Mouse (Mus musculus) splenic B cell, adult 2 months (primary cell): ENCODE data around the gene Cacul1.
A peak's percentile ranks its signal among the peaks of the same experiment; 100 is the strongest.
"Not testable (repeated sequence)": the region's sequence is repeated elsewhere in the genome, so short reads cannot be mapped to it uniquely, and the experiment has no call there.

Experiments
- DNase-seq: peaks from one replicate; pipeline ENCODE4 v3.0.0-alpha.2; 2011; ENCODE audit warnings: low read depth, low spot score
- H3K27me3 ChIP-seq: 2 replicates; pipeline ENCODE4 v1.6.1; 2012; ENCODE audit warnings: mild to moderate bottlenecking, low read length, moderate library complexity, mixed read lengths; ENCODE audit not compliant: control insufficient read depth, poor library complexity, insufficient read depth, severe bottlenecking
- H3K36me3 ChIP-seq: 2 replicates; pipeline ENCODE4 v1.6.1; 2012; ENCODE audit warnings: mild to moderate bottlenecking, low read length, moderate library complexity, mixed read lengths; ENCODE audit not compliant: control insufficient read depth, poor library complexity, insufficient read depth, severe bottlenecking

The Cacul1 gene

GRCm38 (mm10) chr19:60580582-60581339 lies at the start of gene Cacul1:
TSS of gene Cacul1 (minus strand) at chr19:60581025.
- Histone ChIP-seq H3K36me3 (no peaks in the 10 kb centered on the region), H3K27me3 (no peaks in the 10 kb centered on the region)
- peak; percentile 98 for DNase-seq

- Histone ChIP-seq H3K36me3 (no peaks in the 10 kb centered on the region), H3K27me3 (no peaks in the 10 kb centered on the region)
- DNase-seq: no peak
Measured at GRCm38 (mm10) chr19:60619420-60619819, 38.6 kb upstream of the Cacul1 start.

GRCm38 (mm10) chr19:60617007-60617406 lies 36.2 kb upstream of the Cacul1 start:
- DNase-seq: no peak
- no peaks in the 10 kb centered on the region for H3K36me3 ChIP-seq
- H3K27me3 ChIP-seq: no peaks in the 10 kb centered on the region

- no peak for DNase-seq
- Histone ChIP-seq H3K27me3 (no peaks in the 10 kb centered on the region), H3K36me3 (no peaks in the 10 kb centered on the region)
Measured at GRCm38 (mm10) chr19:60615470-60616200, 34.8 kb upstream of the Cacul1 start.

GRCm38 (mm10) chr19:60611525-60612215 lies 30.8 kb upstream of the Cacul1 start:
- H3K27me3 ChIP-seq: no peaks in the 10 kb centered on the region
- peak; percentile 48 for DNase-seq
- H3K36me3 ChIP-seq: no peaks in the 10 kb centered on the region

- DNase-seq: peak; percentile 57
- H3K36me3 ChIP-seq: no peaks in the 10 kb centered on the region
- no peaks in the 10 kb centered on the region for H3K27me3 ChIP-seq
Measured at GRCm38 (mm10) chr19:60608766-60609165, 27.9 kb upstream of the Cacul1 start.

- Histone ChIP-seq H3K27me3 (no peaks in the 10 kb centered on the region), H3K36me3 (no peaks in the 10 kb centered on the region)
- no peak for DNase-seq
Measured at GRCm38 (mm10) chr19:60603586-60603985, 22.8 kb upstream of the Cacul1 start.

GRCm38 (mm10) chr19:60602066-60602465 lies 21.2 kb upstream of the Cacul1 start:
- DNase-seq, H3K36me3 ChIP-seq, H3K27me3 ChIP-seq: not testable (repeated sequence)

GRCm38 (mm10) chr19:60598025-60598697 lies 17.3 kb upstream of the Cacul1 start:
- no peak for DNase-seq
- no peaks in the 10 kb centered on the region for H3K36me3 ChIP-seq

GRCm38 (mm10) chr19:60589646-60590045 lies 8.8 kb upstream of the Cacul1 start:
- H3K27me3 ChIP-seq: no peaks in the 10 kb centered on the region; the same call in 1 of the 2 replicates
- no peak for DNase-seq

More at GRCm38 (mm10) chr19:60598025-60598697, 17.3 kb upstream of the Cacul1 start:
- H3K27me3 ChIP-seq: no peaks in the 10 kb centered on the region

GRCm38 (mm10) chr19:60586652-60587051 lies 5.8 kb upstream of the Cacul1 start:
- Histone ChIP-seq H3K27me3 (no peaks in the 10 kb centered on the region; the same call in 1 of the 2 replicates), H3K36me3 (no peaks in the 10 kb centered on the region)
- DNase-seq: no peak

More at GRCm38 (mm10) chr19:60589646-60590045, 8.8 kb upstream of the Cacul1 start:
- no peaks in the 10 kb centered on the region for H3K36me3 ChIP-seq

GRCm38 (mm10) chr19:60583201-60583600 lies 2.4 kb upstream of the Cacul1 start:
- DNase-seq: no peak
- Histone ChIP-seq H3K36me3 (no peaks in the 10 kb centered on the region), H3K27me3 (no peaks in the 10 kb centered on the region; the same call in 1 of the 2 replicates)

- no peak for DNase-seq
- no peaks in the 10 kb centered on the region for H3K27me3 ChIP-seq
Measured at GRCm38 (mm10) chr19:60581377-60582290, 809 bp upstream of the Cacul1 start.

More at GRCm38 (mm10) chr19:60581377-60582290, 809 bp upstream of the Cacul1 start:
- H3K36me3 ChIP-seq: no peaks in the 10 kb centered on the region
